Mouse (Mus musculus) cerebellum, postnatal 14 days (tissue): Measurements from ENCODE around the gene Tmem104.

Experiments
- DNase-seq, 2 experiments: peaks; one replicate each; pipeline ENCODE4 v3.0.0; 2021; ENCODE audit warnings: mixed read lengths in 2 of 2

Gene Tmem104

GRCm38 (mm10) chr11:115265771-115266399 lies 78.6 kb downstream of the Tmem104 start:
- DNase-seq = peak; percentile 69 to 82

- DNase-seq = peak; percentile 71 to 75
These were observed 79.1 kb downstream of the Tmem104 start for GRCm38 (mm10) chr11:115266400-115266778.

GRCm38 (mm10) chr11:115267061-115267883 lies 80.0 kb downstream of the Tmem104 start, which contains the start of gene Grin2c:
Grin2c (minus strand) TSS chr11:115267243.
- DNase-seq = peak; percentile 60 to 79

- DNase-seq = no peak
These were observed 80.7 kb downstream of the Tmem104 start for GRCm38 (mm10) chr11:115267958-115268357.

GRCm38 (mm10) chr11:115269330-115270066 lies 82.2 kb downstream of the Tmem104 start:
- no peak for DNase-seq

GRCm38 (mm10) chr11:115270148-115270861 lies 83.0 kb downstream of the Tmem104 start:
- peak; percentile 95 to 97 for DNase-seq

GRCm38 (mm10) chr11:115271052-115271451 lies 83.8 kb downstream of the Tmem104 start:
- DNase-seq = no peak

GRCm38 (mm10) chr11:115271481-115271880 lies 84.2 kb downstream of the Tmem104 start:
- no peak for DNase-seq

- DNase-seq = no peak
These were observed 85.7 kb downstream of the Tmem104 start for GRCm38 (mm10) chr11:115272894-115273498.

- DNase-seq = no peak
These were observed 86.4 kb downstream of the Tmem104 start for GRCm38 (mm10) chr11:115273735-115274134.

- no peak for DNase-seq
These were observed 86.9 kb downstream of the Tmem104 start for GRCm38 (mm10) chr11:115274178-115274577.

GRCm38 (mm10) chr11:115274771-115275170 lies 87.5 kb downstream of the Tmem104 start:
- no peak for DNase-seq

GRCm38 (mm10) chr11:115275509-115275908 lies 88.2 kb downstream of the Tmem104 start:
- no peak for DNase-seq

- no peak for DNase-seq
These were observed 88.7 kb downstream of the Tmem104 start for GRCm38 (mm10) chr11:115275954-115276353.

GRCm38 (mm10) chr11:115276780-115277603 lies 89.7 kb downstream of the Tmem104 start, which contains the start of gene Fdxr:
Fdxr (minus strand) TSS chr11:115277050.
- DNase-seq = peak; percentile 97

- DNase-seq = no peak
These were observed 90.3 kb downstream of the Tmem104 start for GRCm38 (mm10) chr11:115277604-115277975.

- no peak for DNase-seq
These were observed 90.9 kb downstream of the Tmem104 start for GRCm38 (mm10) chr11:115278176-115278575.

- DNase-seq = no peak
These were observed 92.4 kb downstream of the Tmem104 start for GRCm38 (mm10) chr11:115279726-115280125.

GRCm38 (mm10) chr11:115282295-115282694 lies 95.0 kb downstream of the Tmem104 start:
- peak in 1 of 2 experiments; percentile 54 for DNase-seq

- DNase-seq = peak in 1 of 2 experiments; percentile 47
These were observed 95.6 kb downstream of the Tmem104 start for GRCm38 (mm10) chr11:115282723-115283485.

GRCm38 (mm10) chr11:115283486-115283765 lies 96.1 kb downstream of the Tmem104 start:
- peak in 1 of 2 experiments; percentile 40 for DNase-seq
